Mouse (Mus musculus) neural tube, embryonic 11.5 days (tissue): ENCODE measurements at regions not wholly inside any gene's neighbourhood (a gene's known extent, or its start where the extent isn't known, plus 50 kb on each side); places are given as distances from the start of the nearest gene placed in this dataset.

ENCODE experiments used
- ATAC-seq: fragments of 200-750 bp; cut with Nextera tagmentation; 2 replicates; pipeline ENCODE4 v1.8.0; 2017; ENCODE audit warnings: moderate number of reproducible peaks, mild to moderate bottlenecking, moderate TSS enrichment, moderate library complexity; ENCODE audit not compliant: insufficient read depth, low FRiP score, low TSS enrichment
- DNase-seq: peaks from one replicate; pipeline ENCODE4 v3.0.0-alpha.2; 2015; ENCODE audit warnings: low spot score
- H3K27ac ChIP-seq: fragments of 300-500 bp; sonication (generic); 2 replicates; pipeline ENCODE4 v1.5.1; 2014; ENCODE audit warnings: low read depth, mild to moderate bottlenecking, low read length
- H3K27me3 ChIP-seq: fragments of 300-500 bp; sonication (generic); 2 replicates; pipeline ENCODE4 v1.6.1; 2014; ENCODE audit warnings: mild to moderate bottlenecking, low read length, mixed read lengths; ENCODE audit not compliant: control insufficient read depth, insufficient read depth
- H3K36me3 ChIP-seq: fragments of 300-500 bp; sonication (generic); 2 replicates; pipeline ENCODE4 v1.6.1; 2014; ENCODE audit warnings: mild to moderate bottlenecking, low read length, moderate library complexity, mixed read lengths; ENCODE audit not compliant: control insufficient read depth, insufficient read depth
- H3K4me1 ChIP-seq: fragments of 300-500 bp; sonication (generic); 2 replicates; pipeline ENCODE4 v1.6.1; 2014; ENCODE audit warnings: low read length, mixed read lengths; ENCODE audit not compliant: control insufficient read depth, insufficient read depth
- H3K4me2 ChIP-seq: fragments of 300-500 bp; sonication (generic); 2 replicates; pipeline ENCODE4 v1.6.1; 2014; ENCODE audit warnings: low read depth, mild to moderate bottlenecking, moderate library complexity
- H3K4me3 ChIP-seq: fragments of 300-500 bp; sonication (generic); 2 replicates; pipeline ENCODE4 v1.5.1; 2014; ENCODE audit warnings: low read depth, low read length
- H3K9ac ChIP-seq: fragments of 300-500 bp; sonication (generic); 2 replicates; pipeline ENCODE4 v1.6.1; 2014; ENCODE audit warnings: mild to moderate bottlenecking, low read length
- H3K9me3 ChIP-seq: fragments of 300-500 bp; sonication (generic); 2 replicates; pipeline ENCODE4 v1.6.1; 2016; ENCODE audit warnings: low read length; ENCODE audit not compliant: control insufficient read depth
- WGBS: fragments of 180-500 bp; shearing (Covaris S2); extraction: QIAGEN DNeasy Blood & Tissue Kit; methylation state at CpG from one replicate; pipeline ENCODE4 v1.1.7; 2014; 5-methylcytosine and 5-hydroxymethylcytosine counted together

- Histone ChIP-seq H3K9ac (no peak overlapping the region), H3K27ac (0 out of 2 replicates have a peak overlapping the region, but pooled peaks have one; percentile 20), H3K27me3 (no peaks in the 10 kb centered on the region), H3K9me3 (no peaks in the 10 kb centered on the region), H3K4me2 (no peak overlapping the region), H3K36me3 (no peaks in the 10 kb centered on the region), H3K4me3 (no peak overlapping the region), H3K4me1 (peaks cover 9% of the 10 kb centered on the region)
- 30% methylated on average over 13 of the region's 13 CpGs for WGBS
- ATAC-seq (peak; percentile 53), DNase-seq (no peak)
These were observed 199.0 kb downstream of the Ets1 start for GRCm38 (mm10) chr9:32834751-32835625.

GRCm38 (mm10) chr9:32835626-32835971 is 199.6 kb downstream of the Ets1 start:
- Histone ChIP-seq H3K9me3 (no peaks in the 10 kb centered on the region), H3K9ac (no peak overlapping the region), H3K4me2 (no peak overlapping the region), H3K27ac (0 out of 2 replicates have a peak overlapping the region, but pooled peaks have one; percentile 20), H3K27me3 (no peaks in the 10 kb centered on the region), H3K4me1 (peaks cover 9% of the 10 kb centered on the region), H3K36me3 (no peaks in the 10 kb centered on the region), H3K4me3 (no peak overlapping the region)
- peak; percentile 35; the same call in 1 of the 2 replicates for ATAC-seq
- no peak for DNase-seq
- WGBS: 10% methylated on average over 4 of the region's 4 CpGs

- Histone ChIP-seq H3K4me1 (peaks cover 9% of the 10 kb centered on the region), H3K27me3 (no peaks in the 10 kb centered on the region), H3K4me2 (no peak overlapping the region), H3K36me3 (no peaks in the 10 kb centered on the region), H3K9ac (no peak overlapping the region), H3K4me3 (no peak overlapping the region), H3K9me3 (no peaks in the 10 kb centered on the region), H3K27ac (no peak overlapping the region)
- WGBS: 52% methylated on average over 5 of the region's 5 CpGs
- DNase-seq: no peak
- ATAC-seq: no peak
These were observed 200.3 kb downstream of the Ets1 start for GRCm38 (mm10) chr9:32836371-32836770.

- H3K4me2 ChIP-seq: no peak overlapping the region
- no peak overlapping the region for H3K9ac ChIP-seq
- no peak for ATAC-seq
- H3K36me3 ChIP-seq: no peaks in the 10 kb centered on the region
- H3K27me3 ChIP-seq: no peaks in the 10 kb centered on the region
- H3K4me3 ChIP-seq: no peak overlapping the region
- no peak for DNase-seq
- WGBS: 90% methylated on average over 2 of the region's 2 CpGs
- no peaks in the 10 kb centered on the region for H3K9me3 ChIP-seq
- H3K27ac ChIP-seq: no peak overlapping the region
- no peaks in the 10 kb centered on the region for H3K4me1 ChIP-seq
These were observed 211.3 kb downstream of the Ets1 start for GRCm38 (mm10) chr9:32847361-32847760.

GRCm38 (mm10) chr9:32852282-32852681 is 216.3 kb downstream of the Ets1 start:
- no peak overlapping the region for H3K27ac ChIP-seq
- ATAC-seq (no peak), DNase-seq (no peak)
- H3K9ac ChIP-seq: no peak overlapping the region
- H3K9me3 ChIP-seq: no peaks in the 10 kb centered on the region
- no peaks in the 10 kb centered on the region for H3K36me3 ChIP-seq
- no peaks in the 10 kb centered on the region for H3K4me1 ChIP-seq
- H3K4me3 ChIP-seq: no peak overlapping the region
- H3K27me3 ChIP-seq: no peaks in the 10 kb centered on the region
- H3K4me2 ChIP-seq: no peak overlapping the region
- 67% methylated on average over 3 of the region's 3 CpGs for WGBS

GRCm38 (mm10) chr9:32863286-32863685 is 227.3 kb downstream of the Ets1 start:
- no peak for DNase-seq

GRCm38 (mm10) chr9:32868936-32869335 is 232.9 kb downstream of the Ets1 start:
- WGBS: 83% methylated on average over 8 of the region's 8 CpGs
- Histone ChIP-seq H3K9ac (no peak overlapping the region), H3K27me3 (no peaks in the 10 kb centered on the region), H3K27ac (no peak overlapping the region), H3K4me1 (no peaks in the 10 kb centered on the region), H3K9me3 (no peaks in the 10 kb centered on the region), H3K4me3 (no peak overlapping the region), H3K36me3 (no peaks in the 10 kb centered on the region), H3K4me2 (no peak overlapping the region)
- ATAC-seq (no peak), DNase-seq (no peak)

More at GRCm38 (mm10) chr9:32863286-32863685, 227.3 kb downstream of the Ets1 start:
- Histone ChIP-seq H3K9ac (no peak overlapping the region), H3K4me3 (no peak overlapping the region), H3K4me1 (no peaks in the 10 kb centered on the region), H3K9me3 (no peaks in the 10 kb centered on the region), H3K4me2 (no peak overlapping the region), H3K27me3 (no peaks in the 10 kb centered on the region), H3K36me3 (no peaks in the 10 kb centered on the region), H3K27ac (no peak overlapping the region)
- ATAC-seq: no peak
- WGBS: 84% methylated on average over 5 of the region's 5 CpGs

GRCm38 (mm10) chr9:32874306-32874875 is 238.4 kb downstream of the Ets1 start:
- Histone ChIP-seq H3K27me3 (no peaks in the 10 kb centered on the region), H3K4me3 (no peak overlapping the region), H3K4me1 (no peaks in the 10 kb centered on the region), H3K4me2 (no peak overlapping the region), H3K36me3 (no peaks in the 10 kb centered on the region), H3K9ac (no peak overlapping the region), H3K9me3 (no peaks in the 10 kb centered on the region), H3K27ac (no peak overlapping the region)
- no peak for DNase-seq
- WGBS: 82% methylated on average over 6 of the region's 6 CpGs
- ATAC-seq: no peak
